Mouse (Mus musculus) MEL (cell line): ENCODE measurements around the gene Olfr653. TPM values are rescaled to one million over a fixed set of nuclear protein-coding genes. Genes with fewer than 3 reads are reported as not detected.

Source experiments
- DNase-seq: peaks from one replicate; pipeline ENCODE4 v3.0.0; 2011; ENCODE audit warnings: low read depth, low spot score
- H3K27ac ChIP-seq: 2 replicates; pipeline ENCODE4 v1.5.1; 2012; ENCODE audit warnings: low read depth, mild to moderate bottlenecking, control low read depth, low read length, moderate library complexity; ENCODE audit not compliant: control insufficient read depth
- H3K27me3 ChIP-seq, 2 experiments: fragments of 150-350 bp in 1 of 2; sonication (generic) in 1 of 2; 2 replicates each; pipeline ENCODE4 v1.6.1; 2012; ENCODE audit warnings: low read length in 2 of 2, mild to moderate bottlenecking in 2 of 2, improper control_type of control experiment in 1 of 2, moderate library complexity in 1 of 2; ENCODE audit not compliant: insufficient read depth in 2 of 2, control insufficient read depth in 1 of 2
- H3K36me3 ChIP-seq, 2 experiments: 2 replicates each; pipeline ENCODE4 v1.6.1; 2012 to 2014; ENCODE audit warnings: low read length in 2 of 2, improper control_type of control experiment in 1 of 2, inconsistent platforms in 1 of 2, mild to moderate bottlenecking in 1 of 2; ENCODE audit not compliant: insufficient read depth in 2 of 2, control insufficient read depth in 1 of 2
- H3K4me1 ChIP-seq, 2 experiments: fragments of 150-350 bp in 1 of 2; sonication (generic) in 1 of 2; 2 replicates each; pipeline ENCODE4 v1.6.1; 2012; ENCODE audit warnings: low read length in 2 of 2, improper control_type of control experiment in 1 of 2, mild to moderate bottlenecking in 1 of 2; ENCODE audit not compliant: insufficient read depth in 2 of 2, control insufficient read depth in 1 of 2
- H3K4me3 ChIP-seq, 2 experiments: fragments of 150-350 bp in 1 of 2; sonication (generic) in 1 of 2; 2 replicates each; pipeline ENCODE4 v1.5.1; 2012; ENCODE audit warnings: low read depth in 2 of 2, low read length in 2 of 2, mild to moderate bottlenecking in 2 of 2, moderate library complexity in 2 of 2, control low read depth in 1 of 2, improper control_type of control experiment in 1 of 2; ENCODE audit not compliant: control insufficient read depth in 1 of 2, insufficient read depth in 1 of 2
- H3K79me2 ChIP-seq: 2 replicates; pipeline ENCODE4 v1.6.1; 2012; ENCODE audit warnings: mild to moderate bottlenecking, low read length, moderate library complexity; ENCODE audit not compliant: control insufficient read depth, poor library complexity, insufficient read depth
- H3K9ac ChIP-seq: 2 replicates; pipeline ENCODE4 v1.6.1; 2012; ENCODE audit warnings: low read depth, mild to moderate bottlenecking, control low read depth, low read length, moderate library complexity; ENCODE audit not compliant: control insufficient read depth, poor library complexity, severe bottlenecking
- H3K9me3 ChIP-seq: fragments of 150-350 bp; sonication (generic); replicated peaks from 2 replicates; pipeline ENCODE4 v1.6.1; 2012; ENCODE audit warnings: mild to moderate bottlenecking, low read length, improper control_type of control experiment, moderate library complexity; ENCODE audit not compliant: insufficient read depth
- BHLHE40 ChIP-seq: IDR thresholded peaks from 2 replicates; pipeline ENCODE4 v1.6.1; 2012; ENCODE audit warnings: low read depth, mild to moderate bottlenecking, inconsistent platforms, low read length, improper control_type of control experiment, borderline replicate concordance
- CHD1 ChIP-seq: IDR thresholded peaks from 2 replicates; pipeline ENCODE4 v1.6.1; 2012; ENCODE audit warnings: low read depth, mild to moderate bottlenecking, inconsistent platforms, low read length, improper control_type of control experiment
- CHD2 ChIP-seq: IDR thresholded peaks from 2 replicates; pipeline ENCODE4 v1.6.1; 2011; ENCODE audit warnings: low read length, improper control_type of control experiment
- CTCF ChIP-seq, 3 experiments: IDR thresholded peaks in 2 of 3; conservative IDR thresholded peaks in 1 of 3; 2 replicates each; pipeline ENCODE4 v1.5.1; 2011 to 2012; ENCODE audit warnings: low read length in 3 of 3, low read depth in 2 of 3, mild to moderate bottlenecking in 2 of 3, improper control_type of control experiment in 1 of 3, inconsistent platforms in 1 of 3, mixed read lengths in 1 of 3, moderate library complexity in 1 of 3; ENCODE audit not compliant: control insufficient read depth in 1 of 3, insufficient read depth in 1 of 3, poor library complexity in 1 of 3, severe bottlenecking in 1 of 3
- E2F4 ChIP-seq: IDR thresholded peaks from 2 replicates; pipeline ENCODE4 v1.6.1; 2011; ENCODE audit warnings: low read depth, low read length, improper control_type of control experiment, borderline replicate concordance
- GATA1 ChIP-seq: IDR thresholded peaks from 2 replicates; pipeline ENCODE4 v1.6.1; 2011; ENCODE audit warnings: low read depth, low read length, improper control_type of control experiment
- HCFC1 ChIP-seq: IDR thresholded peaks from 2 replicates; pipeline ENCODE4 v1.6.1; 2012; ENCODE audit warnings: low read depth, mild to moderate bottlenecking, inconsistent platforms, low read length, improper control_type of control experiment, moderate library complexity
- MEF2A ChIP-seq: IDR thresholded peaks from 2 replicates; pipeline ENCODE4 v1.6.1; 2014; ENCODE audit warnings: low read depth, mild to moderate bottlenecking, inconsistent platforms, low read length, improper control_type of control experiment; ENCODE audit not compliant: poor library complexity, insufficient replicate concordance, severe bottlenecking; ENCODE audit errors: extremely low read depth
- MXI1 ChIP-seq: IDR thresholded peaks from 2 replicates; pipeline ENCODE4 v1.6.1; 2011; ENCODE audit warnings: mild to moderate bottlenecking, low read depth, low read length, improper control_type of control experiment
- MYB ChIP-seq: IDR thresholded peaks from 2 replicates; pipeline ENCODE4 v1.6.1; 2011; ENCODE audit warnings: mild to moderate bottlenecking, low read depth, low read length, improper control_type of control experiment
- NELFE ChIP-seq: IDR thresholded peaks from 2 replicates; pipeline ENCODE4 v1.6.1; 2011; ENCODE audit warnings: low read depth, low read length, improper control_type of control experiment
- NRF1 ChIP-seq: IDR thresholded peaks from 2 replicates; pipeline ENCODE4 v1.6.1; 2014; ENCODE audit warnings: low read depth, mild to moderate bottlenecking, inconsistent platforms, low read length, improper control_type of control experiment, moderate library complexity; ENCODE audit not compliant: poor library complexity, insufficient read depth, severe bottlenecking
- POLR2A ChIP-seq, 2 experiments: IDR thresholded peaks; 2 replicates each; pipeline ENCODE4 v1.6.1; 2011 to 2012; ENCODE audit warnings: low read length in 2 of 2, mild to moderate bottlenecking in 2 of 2, control low read depth in 1 of 2, improper control_type of control experiment in 1 of 2, low read depth in 1 of 2, moderate library complexity in 1 of 2; ENCODE audit not compliant: control insufficient read depth in 1 of 2, insufficient read depth in 1 of 2, poor library complexity in 1 of 2
- RCOR1 ChIP-seq: IDR thresholded peaks from 2 replicates; pipeline ENCODE4 v1.6.1; 2012; ENCODE audit warnings: low read depth, mild to moderate bottlenecking, inconsistent platforms, low read length, improper control_type of control experiment
- SIN3A ChIP-seq: IDR thresholded peaks from 2 replicates; pipeline ENCODE4 v1.6.1; 2012; ENCODE audit warnings: low read length, improper control_type of control experiment, inconsistent platforms
- SMC3 ChIP-seq: IDR thresholded peaks from 2 replicates; pipeline ENCODE4 v1.6.1; 2011; ENCODE audit warnings: low read depth, low read length, improper control_type of control experiment
- TAL1 ChIP-seq: IDR thresholded peaks from 2 replicates; pipeline ENCODE4 v1.6.1; 2012; ENCODE audit warnings: mild to moderate bottlenecking, inconsistent platforms, low read length, moderate library complexity, mixed read lengths
- TBP ChIP-seq: IDR thresholded peaks from 2 replicates; pipeline ENCODE4 v1.8.0; 2011; ENCODE audit warnings: low read depth, low read length, improper control_type of control experiment
- TCF12 ChIP-seq: IDR thresholded peaks from 2 replicates; pipeline ENCODE4 v1.6.1; 2014; ENCODE audit warnings: low read depth, mild to moderate bottlenecking, inconsistent platforms, low read length, improper control_type of control experiment, moderate library complexity
- UBTF ChIP-seq: IDR thresholded peaks from 2 replicates; pipeline ENCODE4 v1.6.1; 2012; ENCODE audit warnings: low read depth, mild to moderate bottlenecking, inconsistent platforms, low read length, improper control_type of control experiment, moderate library complexity, borderline replicate concordance; ENCODE audit not compliant: insufficient read depth
- USF1 ChIP-seq: IDR thresholded peaks from 2 replicates; pipeline ENCODE4 v1.6.1; 2014; ENCODE audit warnings: low read depth, mild to moderate bottlenecking, inconsistent platforms, low read length, improper control_type of control experiment, moderate library complexity
- ZMIZ1 ChIP-seq: IDR thresholded peaks from 2 replicates; pipeline ENCODE4 v1.6.1; 2012; ENCODE audit warnings: low read depth, mild to moderate bottlenecking, inconsistent platforms, low read length, improper control_type of control experiment, moderate library complexity
- ZNF384 ChIP-seq: IDR thresholded peaks from 2 replicates; pipeline ENCODE4 v1.6.1; 2012; ENCODE audit warnings: low read depth, mild to moderate bottlenecking, inconsistent platforms, low read length, improper control_type of control experiment
- polyA plus RNA-seq, 2 experiments: library from polyadenylated mRNA; stranded (reverse) in 1 of 2; unstranded in 1 of 2; fragments of >175 nt in 1 of 2; fragments of >200 nt in 1 of 2; gene quantifications; 2 replicates each; pipeline versions ENCODE4 v1.2.1 to v1.2.4; 2012; ENCODE audit warnings: low replicate concordance in 2 of 2, low read depth in 1 of 2; ENCODE audit not compliant: insufficient read length in 2 of 2, insufficient read depth in 1 of 2, missing spikeins in 1 of 2
- total RNA-seq: library from RNA; depleted of rRNA; stranded (reverse); fragments of 300-350 nt; gene quantifications from 2 replicates; pipeline ENCODE4 v1.2.3, GENCODE M21; 2012; rRNA removed

Gene Olfr653
- total RNA-seq, result not detected in 2 replicates
- polyA plus RNA-seq, result not detected

DNA sequence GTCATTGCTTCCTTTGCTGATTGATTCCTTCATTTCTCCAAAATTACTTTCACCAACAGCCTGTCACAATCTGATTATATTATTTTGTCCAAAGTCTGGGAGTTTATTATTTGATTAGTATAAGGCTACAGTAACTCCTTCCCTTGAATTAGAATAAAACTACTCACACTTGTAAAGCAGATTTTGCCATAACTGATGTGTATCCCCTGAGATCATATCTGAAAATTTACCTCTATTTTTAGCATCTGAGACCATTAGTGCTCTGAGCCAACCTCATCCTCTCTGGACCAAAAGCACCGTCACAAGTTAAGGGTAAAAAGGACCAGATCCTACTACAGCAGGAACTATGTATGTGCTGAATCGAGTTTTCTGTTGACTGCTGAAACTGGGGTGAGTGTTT lies at the start of gene Olfr653:
TSS of gene Olfr653 (plus strand) at position 301 of the 400 bp plus-strand sequence.
- no peaks in the 10 kb centered on the region for H3K79me2 ChIP-seq
- TF ChIP-seq USF1 (no peak), SMC3 (no peak), HCFC1 (no peak), CHD2 (no peak), BHLHE40 (no peak), RCOR1 (no peak)
- H3K27me3 ChIP-seq, result no peaks in the 10 kb centered on the region
- H3K9ac ChIP-seq, result no peak within 1 kb of the TSS
- no peaks in the 10 kb centered on the region for H3K4me1 ChIP-seq
- DNase-seq, result no peak
- H3K36me3 ChIP-seq, result no peaks in the 10 kb centered on the region
- no peaks in the 10 kb centered on the region for H3K9me3 ChIP-seq
- no peak within 1 kb of the TSS for H3K27ac ChIP-seq
- no peak within 1 kb of the TSS for H3K4me3 ChIP-seq

DNA sequence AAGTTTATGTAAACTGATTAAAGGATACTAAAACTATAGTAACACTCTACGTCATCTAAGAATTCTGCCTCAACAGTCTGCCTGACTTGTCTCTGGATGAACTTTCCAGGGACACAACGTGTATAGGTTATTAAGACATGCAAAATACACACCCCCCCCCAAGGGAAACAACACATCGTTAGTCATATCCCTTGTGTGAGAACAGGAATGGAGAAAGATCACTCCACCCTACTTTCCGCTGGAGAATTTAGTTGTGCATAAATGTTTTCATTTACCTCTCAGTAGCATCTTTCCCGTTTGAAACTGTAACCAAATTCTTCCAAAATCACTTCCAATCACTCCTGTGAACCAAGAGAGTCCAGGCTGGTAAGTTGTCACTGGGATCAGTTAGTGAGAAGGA lies 27.3 kb upstream of the Olfr653 start, which contains the start of gene Olfr651:
TSS of gene Olfr651 (plus strand) at position 301 of the 400 bp plus-strand sequence.
- no peaks in the 10 kb centered on the region for H3K36me3 ChIP-seq
- H3K9ac ChIP-seq, result no peak within 1 kb of the TSS
- no peaks in the 10 kb centered on the region for H3K9me3 ChIP-seq
- DNase-seq, result no peak
- H3K27me3 ChIP-seq, result no peaks in the 10 kb centered on the region
- H3K4me1 ChIP-seq, result no peaks in the 10 kb centered on the region
- no peak within 1 kb of the TSS for H3K4me3 ChIP-seq
- no peaks in the 10 kb centered on the region for H3K79me2 ChIP-seq
- no peak within 1 kb of the TSS for H3K27ac ChIP-seq
- TF ChIP-seq ZNF384, result no peak
- no peak for TF ChIP-seq USF1
- no peak for TF ChIP-seq TBP
- no peak for TF ChIP-seq RCOR1
- TF ChIP-seq TAL1, result no peak
- no peak for TF ChIP-seq GATA1
- TF ChIP-seq CTCF (IDR thresholded peaks at IDR 0.05 in 2 of 3, conservative IDR thresholded peaks at IDR 0.05 in 1 of 3; ENCODE audit: control insufficient read depth in 1 of 3, insufficient read depth in 1 of 3, low read depth in 2 of 3, low read length in 3 of 3, poor library complexity in 1 of 3, severe bottlenecking in 1 of 3), result no peak
- no peak for TF ChIP-seq POLR2A (IDR thresholded peaks at IDR 0.05; ENCODE audit: control insufficient read depth in 1 of 2, insufficient read depth in 1 of 2, low read depth in 1 of 2, low read length in 2 of 2, poor library complexity in 1 of 2)
- TF ChIP-seq ZMIZ1, result no peak
- no peak for TF ChIP-seq TCF12
- TF ChIP-seq UBTF, result no peak
- no peak for TF ChIP-seq CHD1
- TF ChIP-seq NRF1, result no peak
- no peak for TF ChIP-seq MEF2A
- no peak for TF ChIP-seq NELFE
- TF ChIP-seq SIN3A, result no peak
- no peak for TF ChIP-seq E2F4
- TF ChIP-seq MYB, result no peak
- no peak for TF ChIP-seq SMC3
- TF ChIP-seq MXI1, result no peak
